Comparison of ENCODE assay signal across 9 mouse cellular contexts in the genomic region with DNA sequence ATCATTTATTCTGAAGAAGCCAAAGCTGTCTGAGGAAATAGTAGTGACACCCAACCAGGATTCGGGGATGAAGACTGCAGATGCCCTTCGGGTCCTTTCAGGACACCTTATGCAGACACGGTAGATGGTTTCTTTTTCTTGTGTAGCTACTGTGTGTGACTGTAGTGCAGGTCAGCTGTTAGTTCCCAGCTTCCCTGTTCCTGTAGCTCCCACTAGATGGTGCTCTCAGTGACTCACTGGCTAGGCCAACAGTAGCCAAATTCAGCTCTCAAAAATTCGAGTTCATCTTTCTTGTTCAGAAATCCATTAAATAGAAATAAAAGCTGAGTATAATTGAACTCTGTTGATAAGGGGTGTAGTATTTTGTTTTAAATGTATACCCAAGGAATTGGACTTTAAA. TPM values are rescaled to one million over a fixed set of nuclear protein-coding genes. Genes with fewer than 3 reads are reported as not detected.
DNase-seq lines count a peak whose midpoint lies in the region; TF ChIP-seq lines count a peak whose summit lies in the region.
"Had no signal": no experiment of that assay in that cellular context is flagged by ENCODE, and none has a peak within 500 bp of the region (broad histone marks: within the 10 kb centered on the region; RNA-seq: fewer than 3 reads in every experiment).

No protein-coding gene starts in this region.

- no peak overlapping the region for H3K4me3 ChIP-seq in liver, adult 2 months (ENCODE audit: insufficient read depth, low read depth, low read length)
- H3K4me3 ChIP-seq in small intestine, adult 2 months (ENCODE audit: low read depth, low read length): no peak overlapping the region
- H3K4me3 ChIP-seq: megakaryocyte, embryonic 14.5 days had no signal

- DNase-seq in cerebellum, adult 8-10 months: peak; percentile 20
- DNase-seq in cerebellum, adult 11 months: no peak
- peak; percentile 24 for DNase-seq in liver, adult 2 months (ENCODE audit: extremely low read depth, low read depth, low spot score)
- no peak for DNase-seq in liver
- peak; percentile 49 to 61 for DNase-seq in cerebellum, postnatal 14 days
- DNase-seq in layer of hippocampus, postnatal 10 days (ENCODE audit: low spot score in 2 of 2): peak; percentile 39 to 61
- no peak for DNase-seq in gastrocnemius, postnatal 4 days (ENCODE audit: low spot score in 2 of 2)

- TF ChIP-seq POLR2A in liver, adult 2 months (IDR thresholded peaks at IDR 0.05; ENCODE audit: extremely low read depth, insufficient read depth, low read length): no peak
- no peak for TF ChIP-seq POLR2A in small intestine, adult 2 months (IDR thresholded peaks at IDR 0.05; ENCODE audit: low read depth, low read length)

- H3K27me3 ChIP-seq in liver, adult 2 months (ENCODE audit: control insufficient read depth, insufficient read depth, low read length): no peaks in the 10 kb centered on the region
- no peaks in the 10 kb centered on the region for H3K27me3 ChIP-seq in small intestine, adult 2 months (ENCODE audit: control insufficient read depth, insufficient read depth, low read length)
- H3K27me3 ChIP-seq: megakaryocyte, embryonic 14.5 days had no signal

- no peak overlapping the region for H3K27ac ChIP-seq in liver, adult 2 months (replicated peaks; ENCODE audit: insufficient read depth, low read depth, low read length)
- H3K27ac ChIP-seq in small intestine, adult 2 months (ENCODE audit: insufficient read depth, low read depth, low read length): no peak overlapping the region

- H3K36me3 ChIP-seq in liver, adult 2 months (ENCODE audit: control insufficient read depth, insufficient read depth, low read length): peaks cover 60% of the 10 kb centered on the region
- H3K36me3 ChIP-seq in small intestine, adult 2 months (ENCODE audit: control insufficient read depth, insufficient read depth, low read length): peaks cover 53% of the 10 kb centered on the region

- peak; percentile 50; the same call in 1 of the 2 replicates for TF ChIP-seq CTCF in liver, adult 2 months (IDR thresholded peaks at IDR 0.05; ENCODE audit: low read depth, low read length)
- peak; percentile 31; the same call in 1 of the 2 replicates for TF ChIP-seq CTCF in small intestine, adult 2 months (IDR thresholded peaks at IDR 0.05; ENCODE audit: extremely low read depth, insufficient read length, insufficient replicate concordance, low read depth, low read length)

- no peaks in the 10 kb centered on the region for H3K4me1 ChIP-seq in liver, adult 2 months (ENCODE audit: control insufficient read depth, insufficient read depth, low read length)
- H3K4me1 ChIP-seq in small intestine, adult 2 months (ENCODE audit: control insufficient read depth, insufficient read depth, insufficient read length, low read length): no peaks in the 10 kb centered on the region

- no peaks in the 10 kb centered on the region; the same call in 1 of the 2 replicates for H3K79me2 ChIP-seq in liver, adult 2 months (ENCODE audit: control insufficient read depth, insufficient read depth, low read length)

- H3K9ac ChIP-seq in liver, adult 2 months (ENCODE audit: low read depth, low read length): no peak overlapping the region

- 76% methylated on average over 4 of the region's 4 CpGs for WGBS in liver, adult 2 months
- WGBS in small intestine, adult 2 months: 62% methylated on average over 4 of the region's 4 CpGs

RNA-seq across cellular contexts. Expression of a gene that starts 32.4 kb away (rescaled TPM):
- 47.1 and 53.7 TPM in 2 replicates for total RNA-seq in liver, adult 2 months (2014; rRNA removed)
- 21.9 and 22.7 TPM in 2 replicates for polyA plus RNA-seq in liver, adult 2 months (2012; rRNA removed)
- total RNA-seq in layer of hippocampus, postnatal 10 days (2021): 100 to 1,000 TPM; 103 to 104 TPM
- 6.7 and 14.8 TPM in 2 replicates for polyA plus RNA-seq in small intestine, adult 2 months (2012; rRNA removed)
- total RNA-seq in gastrocnemius, postnatal 4 days (2021): 10 to 100 TPM; 67.9 to 75.1 TPM

RNA-seq across cellular contexts. Expression of a gene that starts 41.9 kb away (rescaled TPM):
- total RNA-seq in liver, adult 2 months (2014; rRNA removed): 5.9 and 10.1 TPM in 2 replicates
- 10.4 and 12.2 TPM in 2 replicates for polyA plus RNA-seq in liver, adult 2 months (2012; rRNA removed)
- total RNA-seq in layer of hippocampus, postnatal 10 days (2021): 1 to 10 TPM; 5.8 to 7.3 TPM
- polyA plus RNA-seq in small intestine, adult 2 months (2012; rRNA removed): 9.6 and 24.7 TPM in 2 replicates
- 10 to 100 TPM; 53.4 to 56.0 TPM for total RNA-seq in gastrocnemius, postnatal 4 days (2021)

Comparison
In these comparisons a context has a peak if more than half of its experiments do, and no peak if none do; other contexts are left out.
1. DNase-seq: peak in cerebellum, adult 8-10 months (single experiment), liver, adult 2 months (single experiment), cerebellum, postnatal 14 days (2 of 2) and layer of hippocampus, postnatal 10 days (2 of 2); none in cerebellum, adult 11 months (single experiment), liver (single experiment) and gastrocnemius, postnatal 4 days (0 of 2).